Mouse (Mus musculus): ENCODE results near the gene Gm17689.

Gene Gm17689

DNA sequence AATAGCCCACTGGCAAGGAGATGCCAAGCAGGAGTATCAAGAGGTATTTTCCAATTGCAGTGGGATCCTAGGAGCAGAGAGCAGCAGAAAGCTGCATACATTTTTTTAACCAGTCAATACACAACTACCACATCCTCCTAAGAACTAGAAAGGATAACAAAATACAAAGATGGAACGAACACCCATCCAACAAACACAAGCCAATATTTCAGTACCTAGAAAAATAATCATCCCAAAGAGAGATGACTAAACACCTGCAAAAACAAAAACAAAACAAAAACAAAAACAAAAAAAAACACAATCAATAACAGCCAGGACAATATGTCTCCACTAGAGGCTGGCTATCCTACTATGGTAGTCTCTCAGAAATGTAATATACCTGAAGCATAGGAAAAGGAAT, at the start of gene Gm17689:
TSS of gene Gm17689 (minus strand) at position 101 of the 400 bp plus-strand sequence.
- in situ Hi-C loops (cut with MboI, MseI), result no loop called here

DNA sequence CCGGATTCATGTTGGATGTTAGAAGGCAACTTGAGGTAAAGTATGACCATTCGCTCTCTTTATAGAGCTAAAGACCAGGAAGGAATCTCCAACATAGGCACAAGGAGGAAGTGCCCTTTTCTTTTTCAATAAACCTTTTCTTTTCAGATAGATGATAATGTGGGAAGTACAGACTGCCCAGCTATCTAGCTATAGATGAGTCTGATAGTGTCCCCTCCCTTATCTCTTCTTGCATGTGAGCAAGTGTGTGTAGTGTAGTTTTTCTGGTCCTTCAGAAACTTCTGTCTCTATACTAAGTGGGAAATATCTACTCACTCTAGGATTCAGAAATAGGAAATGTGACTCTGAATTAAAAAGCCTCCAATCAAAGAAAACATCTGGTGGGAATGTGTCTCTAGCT, 40.6 kb downstream of the Gm17689 start, which contains the start of gene Gm5615:
TSS of gene Gm5615 (minus strand) at position 101 of the 400 bp plus-strand sequence.
- in situ Hi-C loops (cut with MboI, MseI), result no loop called here

All from T-helper 17 cell (primary cell).